15 mouse cellular contexts compared by ENCODE assay signal in the genomic region with DNA sequence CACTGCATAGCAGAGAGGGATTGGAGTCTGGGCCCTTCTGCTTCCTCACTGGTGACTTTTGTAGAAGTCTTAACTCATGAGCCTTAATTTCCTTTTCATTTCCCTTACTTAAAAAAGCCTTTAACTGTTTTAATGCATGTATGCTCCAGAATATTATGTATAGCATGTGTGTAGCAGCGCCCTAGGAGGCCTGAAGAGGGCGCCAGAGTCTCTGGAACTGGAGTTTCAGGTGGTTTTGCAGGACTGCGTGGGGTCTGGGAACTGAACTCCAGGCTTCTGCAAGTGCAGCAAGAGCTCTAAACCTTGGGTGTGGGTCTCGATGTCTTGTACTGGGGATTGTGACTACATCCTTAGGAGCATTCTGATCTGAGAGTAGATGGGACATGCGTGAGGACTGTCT. TPM values are rescaled to one million over a fixed set of nuclear protein-coding genes. Genes with fewer than 3 reads are reported as not detected.
DNase-seq lines count a peak whose midpoint lies in the region; ATAC-seq and TF ChIP-seq lines count a peak whose summit lies in the region.
"Had no signal": no experiment of that assay in that cellular context is flagged by ENCODE, and none has a peak within 500 bp of the region (broad histone marks: within the 10 kb centered on the region; RNA-seq: fewer than 3 reads in every experiment).

No protein-coding gene starts in this region.

- no peaks in the 10 kb centered on the region for H3K9me3 ChIP-seq in heart, embryonic 10.5 days
- no peaks in the 10 kb centered on the region for H3K9me3 ChIP-seq in liver, embryonic 14.5 days (ENCODE audit: control insufficient read depth, low read length)
- no peaks in the 10 kb centered on the region for H3K9me3 ChIP-seq in liver, embryonic 11.5 days (ENCODE audit: control insufficient read depth, low read length)
- H3K9me3 ChIP-seq in CH12.LX (replicated peaks; ENCODE audit: low read length), result peaks cover 3% of the 10 kb centered on the region
- H3K9me3 ChIP-seq: forebrain, embryonic 13.5 days; midbrain, embryonic 10.5 days had no signal

- no peak for TF ChIP-seq EP300 in liver, embryonic 14.5 days (IDR thresholded peaks at IDR 0.05; ENCODE audit: low read depth)
- no peak for TF ChIP-seq EP300 in CH12.LX (IDR thresholded peaks at IDR 0.05; ENCODE audit: low read length)

- in situ Hi-C loops in CH12.LX (cut with MboI; ENCODE audit: low pct_ligation_motif_present, low pct_unique_long_range_greater_than_20kb, low sequenced_read_pairs), result loop anchor here (25.0 kb wide), 1 partner anchor 336 kb away; no protein-coding TSS in a partner anchor

- no peaks in the 10 kb centered on the region for H3K27me3 ChIP-seq in heart, embryonic 10.5 days (ENCODE audit: insufficient read depth, poor library complexity, severe bottlenecking)
- no peaks in the 10 kb centered on the region for H3K27me3 ChIP-seq in liver, embryonic 14.5 days (ENCODE audit: control insufficient read depth, insufficient read depth, low read length)
- no peaks in the 10 kb centered on the region for H3K27me3 ChIP-seq in liver, embryonic 11.5 days (replicated peaks; ENCODE audit: control insufficient read depth, insufficient read depth, low read length)
- H3K27me3 ChIP-seq in CH12.LX (replicated peaks), result no peaks in the 10 kb centered on the region
- H3K27me3 ChIP-seq: forebrain, embryonic 13.5 days had no signal

- peaks cover 60% of the 10 kb centered on the region for H3K4me1 ChIP-seq in heart, embryonic 10.5 days
- H3K4me1 ChIP-seq in liver, embryonic 14.5 days (replicated peaks; ENCODE audit: control insufficient read depth in 2 of 2, insufficient read depth in 2 of 2, low read length in 1 of 2), result peaks cover 0 to 12% of the 10 kb centered on the region in 2 experiments; a peak in 2 of 4 replicates
- peaks cover 14% of the 10 kb centered on the region for H3K4me1 ChIP-seq in liver, embryonic 11.5 days (replicated peaks; ENCODE audit: control insufficient read depth, insufficient read depth, low read length)
- H3K4me1 ChIP-seq in CH12.LX (ENCODE audit: control insufficient read depth in 1 of 2, insufficient read depth in 2 of 2), result peaks cover 6 to 25% of the 10 kb centered on the region in 2 experiments; a peak in 3 of 4 replicates
- H3K4me1 ChIP-seq: forebrain, embryonic 13.5 days; midbrain, embryonic 10.5 days had no signal

- no peak for DNase-seq in heart, embryonic 10.5 days (ENCODE audit: low spot score)
- no peak for DNase-seq in heart, postnatal 4 days
- no peak for DNase-seq in liver, embryonic 14.5 days (ENCODE audit: low read depth in 3 of 3, low spot score in 3 of 3)
- DNase-seq in liver, embryonic 11.5 days (ENCODE audit: low spot score), result no peak
- DNase-seq in CH12.LX (ENCODE audit: extremely low read depth), result no peak
- DNase-seq in induced T-regulatory cell, adult 2 months (ENCODE audit: low read depth), result peak; percentile 54
- DNase-seq in left cerebral cortex, adult 18-20 months (ENCODE audit: low spot score in 2 of 2), result no peak
- DNase-seq: cerebellum, adult 11 months; gastrocnemius, postnatal 36 days; right cerebral cortex, postnatal 25 days had no signal

- TF ChIP-seq POLR2A in CH12.LX (IDR thresholded peaks at IDR 0.05; ENCODE audit: low read depth, low read length), result no peak

- peak; percentile 7 for TF ChIP-seq RAD21 in CH12.LX (IDR thresholded peaks at IDR 0.05; ENCODE audit: low read depth, low read length)

- H3K79me2 ChIP-seq in CH12.LX (replicated peaks; ENCODE audit: control insufficient read depth, extremely low read depth, insufficient read depth, poor library complexity, severe bottlenecking), result no peaks in the 10 kb centered on the region

- no peak overlapping the region for H3K4me2 ChIP-seq in liver, embryonic 14.5 days (ENCODE audit: low read depth)
- H3K4me2 ChIP-seq in liver, embryonic 11.5 days, result no peak overlapping the region
- no peak overlapping the region for H3K4me2 ChIP-seq in CH12.LX (ENCODE audit: insufficient read depth, low read depth, poor library complexity, severe bottlenecking)
- H3K4me2 ChIP-seq: forebrain, embryonic 13.5 days had no signal

- peak overlapping the region; percentile 69; the same call in 1 of the 2 replicates for H3K27ac ChIP-seq in heart, embryonic 10.5 days
- no peak overlapping the region for H3K27ac ChIP-seq in liver, embryonic 14.5 days
- H3K27ac ChIP-seq in liver, embryonic 11.5 days (ENCODE audit: low read depth, low read length), result no peak overlapping the region
- no peak overlapping the region for H3K27ac ChIP-seq in CH12.LX (ENCODE audit: insufficient read depth, low read depth)
- H3K27ac ChIP-seq: forebrain, embryonic 13.5 days; midbrain, embryonic 10.5 days had no signal

- H3K36me3 ChIP-seq in heart, embryonic 10.5 days, result peaks cover 82% of the 10 kb centered on the region
- H3K36me3 ChIP-seq in liver, embryonic 14.5 days (replicated peaks; ENCODE audit: control insufficient read depth, insufficient read depth, low read depth), result no peaks in the 10 kb centered on the region
- H3K36me3 ChIP-seq in liver, embryonic 11.5 days (ENCODE audit: control insufficient read depth, insufficient read depth, low read length), result no peaks in the 10 kb centered on the region
- no peaks in the 10 kb centered on the region for H3K36me3 ChIP-seq in CH12.LX (replicated peaks in 1 of 2; ENCODE audit: control insufficient read depth in 1 of 2, insufficient read depth in 1 of 2, low read length in 1 of 2)
- H3K36me3 ChIP-seq: midbrain, embryonic 10.5 days had no signal

- no peak for ATAC-seq in liver, embryonic 14.5 days (ENCODE audit: insufficient read depth)
- ATAC-seq in liver, embryonic 11.5 days (replicated peaks; ENCODE audit: low FRiP score), result no peak
- ATAC-seq in granulocyte monocyte progenitor cell, adult 5-6 weeks (replicated peaks; ENCODE audit: poor library complexity, severe bottlenecking), result no peak
- ATAC-seq: forebrain, embryonic 13.5 days; inflammation-experienced regulatory T-cells, adult 6 months had no signal

- dilution Hi-C loops in CH12.LX (cut with MboI; ENCODE audit: extremely low pct_ligation_motif_present, extremely low pct_unique_long_range_greater_than_20kb, low sequenced_read_pairs), result no loop called here

- WGBS in heart, embryonic 10.5 days, result 83% methylated on average over 5 of the region's 5 CpGs
- 68% methylated on average over 5 of the region's 5 CpGs for WGBS in liver, embryonic 14.5 days (ENCODE audit: insufficient replicate concordance)
- 84% methylated on average over 5 of the region's 5 CpGs for WGBS in liver, embryonic 11.5 days

- TF ChIP-seq CTCF in liver, embryonic 14.5 days (IDR thresholded peaks at IDR 0.05; ENCODE audit: low read depth), result peak; percentile 66
- TF ChIP-seq CTCF in CH12.LX (conservative IDR thresholded peaks at IDR 0.05 in 1 of 2, IDR thresholded peaks at IDR 0.05 in 1 of 2; ENCODE audit: low read depth in 2 of 2, low read length in 2 of 2), result peak; percentile 9 to 41; a peak in 3 of 4 replicates

- H3K4me3 ChIP-seq in heart, embryonic 10.5 days, result no peak overlapping the region
- H3K4me3 ChIP-seq in liver, embryonic 14.5 days (ENCODE audit: insufficient read depth in 1 of 2, low read depth in 2 of 2, low read length in 2 of 2), result no peak overlapping the region
- H3K4me3 ChIP-seq in liver, embryonic 11.5 days (ENCODE audit: low read depth, low read length), result no peak overlapping the region
- no peak overlapping the region for H3K4me3 ChIP-seq in CH12.LX (replicated peaks in 1 of 3; ENCODE audit: low read depth in 2 of 3, low read length in 2 of 3, poor library complexity in 1 of 3)
- H3K4me3 ChIP-seq: forebrain, embryonic 13.5 days; midbrain, embryonic 10.5 days had no signal

- H3K9ac ChIP-seq in liver, embryonic 14.5 days (replicated peaks), result no peak overlapping the region
- no peak overlapping the region for H3K9ac ChIP-seq in liver, embryonic 11.5 days (ENCODE audit: low read depth, low read length)
- no peak overlapping the region for H3K9ac ChIP-seq in CH12.LX (ENCODE audit: insufficient read depth, low read depth)
- H3K9ac ChIP-seq: forebrain, embryonic 13.5 days had no signal

TF ChIP-seq in CH12.LX, 34 proteins besides CTCF, POLR2A, EP300 and RAD21 (continues in another document):
- TF ChIP-seq MAX (IDR thresholded peaks at IDR 0.05; ENCODE audit: low read length) (no peak), MAFK (IDR thresholded peaks at IDR 0.05; ENCODE audit: insufficient replicate concordance, low read length) (no peak), HCFC1 (IDR thresholded peaks at IDR 0.05; ENCODE audit: low read depth, low read length) (no peak), JUN (IDR thresholded peaks at IDR 0.05; ENCODE audit: insufficient read depth, low read depth, low read length) (no peak), PAX5 (IDR thresholded peaks at IDR 0.05; ENCODE audit: low read length) (no peak), ZKSCAN1 (IDR thresholded peaks at IDR 0.05; ENCODE audit: borderline replicate concordance, low read depth, low read length) (no peak), CHD1 (IDR thresholded peaks at IDR 0.05; ENCODE audit: low read depth, low read length) (no peak)

RNA-seq across cellular contexts. Expression of gene Alpk3, which starts 15.9 kb away (rescaled TPM):
- 15.1 and 31.8 TPM in 2 replicates for polyA plus RNA-seq in heart, embryonic 10.5 days (2016; fragmentation: Nextera tagmentation; extraction: Ambion mirVana)
- 10 to 100 TPM; 95.9 to 96.8 TPM for total RNA-seq in heart, postnatal 4 days (2021)
- 0.03 and 0.04 TPM in 2 replicates for polyA plus RNA-seq in liver, embryonic 14.5 days (2012; rRNA removed)
- 0.03 and 0.08 TPM in 2 replicates for polyA plus RNA-seq in liver, embryonic 14.5 days (2014; fragmentation: Nextera tagmentation; extraction: Ambion mirVana)
- 0.16 and 0.33 TPM in 2 replicates for polyA plus RNA-seq in liver, embryonic 11.5 days (2014; fragmentation: Nextera tagmentation; extraction: Ambion mirVana)
- total RNA-seq in CH12.LX (2012; rRNA removed) (0.13 and 0.64 TPM in 2 replicates), CH12.LX (2014; rRNA removed) (0.08 and 0.13 TPM in 2 replicates)
- 1.1 and 1.6 TPM in 2 replicates for polyA plus RNA-seq in CH12.LX (2012; ENCODE audit: insufficient read length, low read depth)
- under 1 TPM; 0.23 to 0.30 TPM for total RNA-seq in left cerebral cortex, adult 18-20 months (2021)
- 0.19 and 2.2 TPM in 2 replicates for total RNA-seq in granulocyte monocyte progenitor cell, adult 5-6 weeks (2014; fragmentation: Nextera tagmentation)
- 0.62 and 0.73 TPM in 2 replicates for total RNA-seq in granulocyte monocyte progenitor cell, adult 5-6 weeks (2017)
- polyA plus RNA-seq: forebrain, embryonic 13.5 days had no signal

RNA-seq across cellular contexts. Expression of gene Slc28a1, which starts 41.3 kb away (rescaled TPM):
- polyA plus RNA-seq in heart, embryonic 10.5 days (2016; fragmentation: Nextera tagmentation; extraction: Ambion mirVana), result 0.09 and 0.17 TPM in 2 replicates
- under 1 TPM in 1 of 2 experiments, not detected in 1; 0.33 TPM for total RNA-seq in heart, postnatal 4 days (2021)
- 0.54 and 0.64 TPM in 2 replicates for polyA plus RNA-seq in liver, embryonic 14.5 days (2012; rRNA removed)
- 0.50 and 0.58 TPM in 2 replicates for polyA plus RNA-seq in liver, embryonic 14.5 days (2014; fragmentation: Nextera tagmentation; extraction: Ambion mirVana)
- 0.58 and 0.67 TPM in 2 replicates for polyA plus RNA-seq in liver, embryonic 11.5 days (2014; fragmentation: Nextera tagmentation; extraction: Ambion mirVana)
- 0.04 TPM in 1 of 2 replicates, not detected in the other for total RNA-seq in CH12.LX (2012; rRNA removed)
- not detected in 2 replicates for total RNA-seq in CH12.LX (2014; rRNA removed)
- polyA plus RNA-seq in CH12.LX (2012; ENCODE audit: insufficient read length, low read depth), result 0.13 and 0.22 TPM in 2 replicates
- total RNA-seq in left cerebral cortex, adult 18-20 months (2021), result under 1 TPM; 0.16 to 0.30 TPM
- total RNA-seq in granulocyte monocyte progenitor cell, adult 5-6 weeks (2014; fragmentation: Nextera tagmentation), result not detected in 2 replicates
- total RNA-seq in granulocyte monocyte progenitor cell, adult 5-6 weeks (2017), result not detected in 2 replicates
- total RNA-seq: layer of hippocampus, postnatal 10 days had no signal
- polyA plus RNA-seq: forebrain, embryonic 13.5 days; inflammation-experienced regulatory T-cells, adult 6 months; midbrain, embryonic 10.5 days had no signal

Comparison
In these comparisons a context has a peak if more than half of its experiments do, and no peak if none do; other contexts are left out.
1. RNA of gene Alpk3, which starts 15.9 kb away (total RNA-seq): 95.9 to 96.8 TPM in heart, postnatal 4 days; 0.08 to 0.64 TPM in CH12.LX, 0.19 to 2.2 TPM in granulocyte monocyte progenitor cell, adult 5-6 weeks and 0.23 to 0.30 TPM in left cerebral cortex, adult 18-20 months; every median in the first group is over 10 times any median in the second.